Mouse (Mus musculus) heart, adult 18-20 months (tissue): ENCODE measurements at regions not wholly inside any gene's neighbourhood (a gene's known extent, or its start where the extent isn't known, plus 50 kb on each side); places are given as distances from the start of the nearest gene placed in this dataset.

ENCODE experiments used
- DNase-seq, 2 experiments: peaks; one replicate each; pipeline ENCODE4 v3.0.0; 2021 to 2022; ENCODE audit warnings: mixed read lengths in 1 of 2

GRCm38 (mm10) chr15:41154551-41155151 lies 1020.5 kb downstream of the 9330182O14Rik start:
- DNase-seq: peak in 1 of 2 experiments; percentile 7

DNA sequence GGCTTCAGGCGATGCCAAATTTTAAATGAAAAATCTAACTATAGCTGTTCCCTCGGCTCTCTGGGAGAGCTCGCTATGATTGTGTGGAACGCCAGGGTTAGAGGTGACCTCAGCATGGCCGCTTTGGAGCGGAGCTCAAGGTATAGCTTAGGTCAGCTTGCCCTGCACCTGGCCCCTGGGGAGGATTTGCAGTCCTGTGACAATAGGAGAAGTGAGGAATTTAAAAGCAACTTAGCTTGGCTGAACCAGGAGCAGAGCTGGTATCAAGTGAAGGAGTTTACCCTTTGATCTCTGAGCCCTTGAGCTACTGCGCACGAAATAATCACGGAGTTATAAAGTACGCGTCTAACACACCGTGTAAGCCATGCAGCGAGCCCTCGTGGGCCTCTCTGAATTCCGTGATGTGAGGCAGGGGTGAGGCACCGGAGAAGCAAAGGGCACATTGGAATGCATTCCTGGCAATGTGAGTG lies 1021.0 kb downstream of the 9330182O14Rik start:
- DNase-seq: peak; percentile 7 to 33

DNA sequence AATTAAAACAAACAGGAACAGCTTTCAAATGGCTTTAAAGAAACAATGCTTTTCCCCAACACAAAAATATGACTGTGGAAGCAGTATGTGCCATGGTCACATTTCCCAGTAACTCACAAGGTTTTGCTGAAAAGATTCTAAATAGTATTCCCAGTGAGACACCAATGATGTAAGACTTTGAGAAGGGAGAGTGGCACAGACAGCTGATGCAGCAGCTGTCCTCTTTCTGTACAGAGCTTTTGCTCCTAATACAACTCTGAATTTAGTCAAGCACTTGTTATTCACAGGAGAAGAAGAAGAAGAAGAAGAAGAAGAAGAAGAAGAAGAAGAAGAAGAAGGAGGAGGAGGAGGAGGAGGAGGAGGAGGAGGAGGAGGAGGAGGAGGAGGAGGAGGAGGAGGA lies 1023.6 kb downstream of the 9330182O14Rik start:
- DNase-seq: no peak

- peak; percentile 17 to 27 for DNase-seq
Observed at GRCm38 (mm10) chr15:41162268-41162667, 1028.1 kb downstream of the 9330182O14Rik start.

DNA sequence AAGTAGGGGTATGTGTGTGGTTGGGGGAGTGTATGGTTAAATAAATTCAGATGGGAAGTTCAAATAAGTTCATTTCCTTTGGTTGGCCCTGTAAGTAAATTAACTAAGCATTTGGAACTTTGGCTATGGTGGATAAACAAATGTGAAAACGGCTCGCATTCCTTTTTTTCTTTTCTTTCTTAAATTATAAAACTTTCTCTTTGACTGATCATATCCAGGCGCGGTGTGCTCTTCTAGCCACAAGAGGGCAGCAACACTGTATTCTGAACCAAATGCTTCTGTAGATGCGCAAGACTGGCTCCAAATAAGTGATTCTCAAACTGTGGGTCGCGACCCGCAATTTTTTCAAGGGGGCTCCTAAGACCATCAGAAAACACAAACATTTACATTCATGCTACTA lies 1028.6 kb downstream of the 9330182O14Rik start:
- DNase-seq: peak; percentile 41 to 69

GRCm38 (mm10) chr15:41163643-41164358 lies 1029.6 kb downstream of the 9330182O14Rik start:
- DNase-seq: peak; percentile 16 to 54

GRCm38 (mm10) chr15:41165534-41165933 lies 1031.4 kb downstream of the 9330182O14Rik start:
- DNase-seq: no peak

GRCm38 (mm10) chr15:41190792-41191191 lies 1056.6 kb downstream of the 9330182O14Rik start:
- DNase-seq: no peak

DNA sequence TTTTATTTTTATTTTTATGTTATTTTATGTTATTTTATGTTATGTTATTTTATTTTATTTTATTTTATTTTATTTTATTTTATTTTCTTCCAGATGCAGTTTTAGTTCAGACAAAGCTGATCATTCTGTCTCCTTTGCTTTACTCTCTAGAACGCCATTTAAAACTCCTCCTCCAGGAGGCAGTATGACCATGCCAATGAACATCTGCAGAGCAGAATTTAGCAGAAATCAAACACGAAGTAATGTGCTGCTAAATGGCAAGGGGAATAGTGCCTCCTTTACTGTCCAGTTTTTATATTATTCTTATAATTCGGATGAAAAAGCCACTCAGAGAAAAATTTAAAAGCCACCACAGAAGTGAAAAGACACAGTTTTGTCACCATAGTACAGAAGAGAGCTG lies 1059.1 kb downstream of the 9330182O14Rik start:
- peak; percentile 28 to 74 for DNase-seq

- DNase-seq: no peak
Observed at GRCm38 (mm10) chr15:41223801-41224200, 1089.6 kb downstream of the 9330182O14Rik start.

DNA sequence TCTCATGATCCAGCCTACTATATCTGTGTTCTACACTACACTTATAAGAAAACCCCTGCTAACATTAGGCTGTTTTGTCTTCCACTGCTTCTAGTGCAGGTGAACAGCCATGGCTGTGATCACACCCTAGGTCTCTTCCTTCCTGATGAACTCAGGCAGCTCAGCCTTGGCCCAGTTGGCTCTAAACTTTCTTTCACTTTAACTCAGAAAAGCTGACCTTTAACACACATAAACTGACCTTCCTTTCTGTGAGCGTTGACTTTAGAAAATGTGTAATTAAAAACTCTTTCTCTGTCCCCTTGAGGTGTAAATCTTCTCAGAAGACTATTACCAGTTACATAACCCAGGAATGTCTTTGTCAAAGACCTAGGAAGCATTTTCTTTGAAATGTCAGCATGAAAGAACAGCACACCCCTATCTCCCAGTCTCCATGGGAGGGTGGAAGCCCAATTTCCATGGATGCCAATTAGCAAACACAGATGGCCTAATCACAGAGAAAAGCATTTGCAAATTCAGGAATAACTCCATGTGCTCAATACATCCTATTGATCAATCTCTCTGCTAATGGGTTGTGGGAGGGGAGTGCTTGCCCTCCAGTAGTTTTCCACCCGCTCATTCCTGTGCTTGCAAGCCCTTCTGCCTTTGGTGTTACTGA lies 1098.4 kb downstream of the 9330182O14Rik start:
- DNase-seq: no peak
